Mouse (Mus musculus) embryonic facial prominence, embryonic 12.5 days (tissue): ENCODE measurements around the gene Sp4. TPM values are rescaled to one million over a fixed set of nuclear protein-coding genes. Genes with fewer than 3 reads are reported as not detected.

Source experiments
- ATAC-seq: fragments of 200-750 bp; cut with Nextera tagmentation; 2 replicates; pipeline ENCODE4 v1.8.0; 2017; ENCODE audit not compliant: insufficient number of reproducible peaks, insufficient read depth, low FRiP score, low TSS enrichment
- H3K27ac ChIP-seq: fragments of 300-500 bp; sonication (generic); 2 replicates; pipeline ENCODE4 v1.5.1; 2016; ENCODE audit warnings: mild to moderate bottlenecking
- H3K27me3 ChIP-seq: fragments of 300-500 bp; sonication (generic); 2 replicates; pipeline ENCODE4 v1.6.1; 2016; ENCODE audit warnings: mild to moderate bottlenecking, moderate library complexity
- H3K36me3 ChIP-seq: fragments of 300-500 bp; sonication (generic); 2 replicates; pipeline ENCODE4 v1.6.1; 2016; ENCODE audit warnings: mild to moderate bottlenecking
- H3K4me1 ChIP-seq: fragments of 300-500 bp; sonication (generic); 2 replicates; pipeline ENCODE4 v1.6.1; 2016
- H3K4me2 ChIP-seq: fragments of 300-500 bp; sonication (generic); replicated peaks from 2 replicates; pipeline ENCODE4 v1.6.1; 2016; ENCODE audit warnings: mild to moderate bottlenecking, moderate library complexity
- H3K4me3 ChIP-seq: fragments of 300-500 bp; sonication (generic); 2 replicates; pipeline ENCODE4 v1.5.1; 2016; ENCODE audit warnings: mild to moderate bottlenecking
- H3K9ac ChIP-seq: fragments of 300-500 bp; sonication (generic); 2 replicates; pipeline ENCODE4 v1.6.1; 2016; ENCODE audit warnings: mild to moderate bottlenecking, moderate library complexity
- H3K9me3 ChIP-seq: fragments of 300-500 bp; sonication (generic); 2 replicates; pipeline ENCODE4 v1.6.1; 2016; ENCODE audit warnings: mild to moderate bottlenecking, moderate library complexity
- WGBS: fragments of 180-500 bp; shearing (Covaris S2); methylation state at CpG from one replicate; pipeline ENCODE4 v1.1.7; 2016; 5-methylcytosine and 5-hydroxymethylcytosine counted together
- polyA plus RNA-seq: library from polyadenylated mRNA; unstranded; fragments of >200 nt; fragmentation: Nextera tagmentation; extraction: Ambion mirVana; gene quantifications from 2 replicates; pipeline ENCODE4 v1.2.1, GENCODE M21; 2016

Sp4 gene
- polyA plus RNA-seq, 1 experiment from 2014 or later = 11.3 TPM

- no peak overlapping the region for H3K9ac ChIP-seq
- no peak for ATAC-seq
- 0 out of 2 replicates have a peak, but pooled peaks cover 5% of the 10 kb centered on the region for H3K36me3 ChIP-seq
- H3K4me2 ChIP-seq = no peak overlapping the region
- no peak overlapping the region for H3K27ac ChIP-seq
- H3K4me3 ChIP-seq = no peak overlapping the region
- H3K27me3 ChIP-seq = no peaks in the 10 kb centered on the region
- WGBS = 85% methylated on average over 1 of the region's 1 CpGs
- no peaks in the 10 kb centered on the region for H3K4me1 ChIP-seq
- H3K9me3 ChIP-seq = no peaks in the 10 kb centered on the region
Measured at GRCm38 (mm10) chr12:118263878-118264277, 37.4 kb downstream of the Sp4 start.

- no peak overlapping the region for H3K9ac ChIP-seq
- H3K9me3 ChIP-seq = no peaks in the 10 kb centered on the region
- no peaks in the 10 kb centered on the region for H3K4me1 ChIP-seq
- 71% methylated on average over 1 of the region's 1 CpGs for WGBS
- no peak overlapping the region for H3K4me2 ChIP-seq
- ATAC-seq = no peak
- H3K27me3 ChIP-seq = no peaks in the 10 kb centered on the region
- H3K36me3 ChIP-seq = no peaks in the 10 kb centered on the region
- no peak overlapping the region for H3K4me3 ChIP-seq
- no peak overlapping the region for H3K27ac ChIP-seq
Measured at GRCm38 (mm10) chr12:118255292-118255782, 45.9 kb downstream of the Sp4 start.

- no peak for ATAC-seq
Measured at GRCm38 (mm10) chr12:118221182-118221581, 80.1 kb downstream of the Sp4 start.

GRCm38 (mm10) chr12:118220062-118220461 is 81.2 kb downstream of the Sp4 start:
- Histone ChIP-seq H3K4me1 (no peaks in the 10 kb centered on the region), H3K9ac (no peak overlapping the region)

More at GRCm38 (mm10) chr12:118221182-118221581, 80.1 kb downstream of the Sp4 start:
- no peaks in the 10 kb centered on the region for H3K27me3 ChIP-seq
- no peak overlapping the region for H3K9ac ChIP-seq
- no peak overlapping the region for H3K27ac ChIP-seq
- H3K4me1 ChIP-seq = no peaks in the 10 kb centered on the region
- H3K36me3 ChIP-seq = no peaks in the 10 kb centered on the region
- no peaks in the 10 kb centered on the region for H3K9me3 ChIP-seq
- 51% methylated on average over 3 of the region's 3 CpGs for WGBS
- no peak overlapping the region for H3K4me2 ChIP-seq
- H3K4me3 ChIP-seq = no peak overlapping the region

GRCm38 (mm10) chr12:118212163-118212562 is 89.1 kb downstream of the Sp4 start:
- Histone ChIP-seq H3K9me3 (no peaks in the 10 kb centered on the region), H3K4me2 (no peak overlapping the region), H3K27ac (no peak overlapping the region), H3K4me3 (no peak overlapping the region), H3K36me3 (no peaks in the 10 kb centered on the region), H3K4me1 (no peaks in the 10 kb centered on the region), H3K9ac (no peak overlapping the region), H3K27me3 (no peaks in the 10 kb centered on the region)
- ATAC-seq = no peak
- WGBS = 83% methylated on average over 2 of the region's 2 CpGs

More at GRCm38 (mm10) chr12:118220062-118220461, 81.2 kb downstream of the Sp4 start:
- Histone ChIP-seq H3K27me3 (no peaks in the 10 kb centered on the region), H3K27ac (no peak overlapping the region), H3K9me3 (no peaks in the 10 kb centered on the region), H3K36me3 (no peaks in the 10 kb centered on the region), H3K4me2 (no peak overlapping the region), H3K4me3 (no peak overlapping the region)
- ATAC-seq = no peak

GRCm38 (mm10) chr12:118198386-118199093 is 102.7 kb downstream of the Sp4 start, which contains the start of gene Dnah11:
TSS of gene Dnah11 (minus strand) at chr12:118199043.
- Histone ChIP-seq H3K9me3 (no peaks in the 10 kb centered on the region), H3K4me3 (peak within 1 kb of the TSS; percentile 52), H3K27me3 (peaks cover 36% of the 10 kb centered on the region), H3K4me1 (0 out of 2 replicates have a peak, but pooled peaks cover 3% of the 10 kb centered on the region), H3K36me3 (no peaks in the 10 kb centered on the region), H3K27ac (no peak within 1 kb of the TSS), H3K4me2 (peak within 1 kb of the TSS; percentile 94), H3K9ac (peak within 1 kb of the TSS; percentile 38)
- 1% methylated on average over 47 of the region's 47 CpGs for WGBS
- peak; percentile 96 for ATAC-seq

- Histone ChIP-seq H3K36me3 (no peaks in the 10 kb centered on the region), H3K4me2 (no peak overlapping the region), H3K27me3 (peaks cover 36% of the 10 kb centered on the region), H3K9ac (no peak overlapping the region), H3K4me1 (0 out of 2 replicates have a peak, but pooled peaks cover 3% of the 10 kb centered on the region), H3K27ac (no peak overlapping the region), H3K4me3 (no peak overlapping the region), H3K9me3 (no peaks in the 10 kb centered on the region)
- WGBS = 65% methylated on average over 2 of the region's 2 CpGs
- no peak for ATAC-seq
Measured at GRCm38 (mm10) chr12:118196583-118196982, 104.7 kb downstream of the Sp4 start.

- Histone ChIP-seq H3K9me3 (no peaks in the 10 kb centered on the region), H3K9ac (no peak overlapping the region), H3K4me2 (no peak overlapping the region), H3K4me1 (peaks cover 12% of the 10 kb centered on the region; the same call in 1 of the 2 replicates), H3K36me3 (no peaks in the 10 kb centered on the region), H3K27me3 (0 out of 2 replicates have a peak, but pooled peaks cover 6% of the 10 kb centered on the region), H3K27ac (no peak overlapping the region), H3K4me3 (no peak overlapping the region)
- WGBS = 68% methylated on average over 3 of the region's 3 CpGs
- ATAC-seq = no peak
Measured at GRCm38 (mm10) chr12:118189535-118189934, 111.7 kb downstream of the Sp4 start.

GRCm38 (mm10) chr12:118187663-118188062 is 113.6 kb downstream of the Sp4 start:
- Histone ChIP-seq H3K27me3 (0 out of 2 replicates have a peak, but pooled peaks cover 6% of the 10 kb centered on the region), H3K9ac (no peak overlapping the region), H3K27ac (no peak overlapping the region), H3K9me3 (no peaks in the 10 kb centered on the region), H3K4me1 (peaks cover 12% of the 10 kb centered on the region; the same call in 1 of the 2 replicates), H3K4me2 (no peak overlapping the region), H3K36me3 (no peaks in the 10 kb centered on the region), H3K4me3 (no peak overlapping the region)
- WGBS = 48% methylated on average over 2 of the region's 2 CpGs
- no peak for ATAC-seq

GRCm38 (mm10) chr12:118186881-118187489 is 114.3 kb downstream of the Sp4 start:
- Histone ChIP-seq H3K9ac (no peak overlapping the region), H3K27me3 (0 out of 2 replicates have a peak, but pooled peaks cover 6% of the 10 kb centered on the region), H3K4me2 (no peak overlapping the region), H3K9me3 (no peaks in the 10 kb centered on the region), H3K4me1 (peaks cover 12% of the 10 kb centered on the region; the same call in 1 of the 2 replicates), H3K36me3 (no peaks in the 10 kb centered on the region), H3K27ac (no peak overlapping the region; the same call in 1 of the 2 replicates), H3K4me3 (no peak overlapping the region)
- 13% methylated on average over 4 of the region's 4 CpGs for WGBS
- no peak for ATAC-seq

GRCm38 (mm10) chr12:118186120-118186880 is 114.9 kb downstream of the Sp4 start:
- H3K4me3 ChIP-seq = no peak overlapping the region
- no peak overlapping the region for H3K4me2 ChIP-seq
- H3K27me3 ChIP-seq = 0 out of 2 replicates have a peak, but pooled peaks cover 4% of the 10 kb centered on the region
- H3K27ac ChIP-seq = no peak overlapping the region
- ATAC-seq = no peak
- no peaks in the 10 kb centered on the region for H3K36me3 ChIP-seq
- no peaks in the 10 kb centered on the region for H3K9me3 ChIP-seq
- 11% methylated on average over 4 of the region's 4 CpGs for WGBS
- peaks cover 12% of the 10 kb centered on the region; the same call in 1 of the 2 replicates for H3K4me1 ChIP-seq
- H3K9ac ChIP-seq = no peak overlapping the region
